Mouse (Mus musculus): ENCODE data around the gene Hoxa7. TPM values are rescaled to one million over a fixed set of nuclear protein-coding genes. Genes with fewer than 3 reads are reported as not detected.

Hoxa7 gene
- polyA plus RNA-seq, 2 experiments from 2014 or later = not detected

- no peak for ATAC-seq
Measured at GRCm38 (mm10) chr6:52237346-52238154, 15.9 kb upstream of the Hoxa7 start.

GRCm38 (mm10) chr6:52236806-52237205 is 15.2 kb upstream of the Hoxa7 start:
- ATAC-seq = no peak

GRCm38 (mm10) chr6:52235866-52236265 is 14.2 kb upstream of the Hoxa7 start:
- ATAC-seq = no peak

- ATAC-seq = no peak
Measured at GRCm38 (mm10) chr6:52235267-52235666, 13.6 kb upstream of the Hoxa7 start.

- ATAC-seq = no peak
Measured at GRCm38 (mm10) chr6:52234428-52235140, 12.9 kb upstream of the Hoxa7 start.

- ATAC-seq = no peak
Measured at GRCm38 (mm10) chr6:52233546-52234427, 12.1 kb upstream of the Hoxa7 start.

- no peak for ATAC-seq
Measured at GRCm38 (mm10) chr6:52232984-52233545, 11.4 kb upstream of the Hoxa7 start.

- ATAC-seq = no peak
Measured at GRCm38 (mm10) chr6:52232568-52232965, 10.9 kb upstream of the Hoxa7 start.

GRCm38 (mm10) chr6:52231885-52232567 is 10.4 kb upstream of the Hoxa7 start:
- no peak for ATAC-seq

- ATAC-seq = no peak
Measured at GRCm38 (mm10) chr6:52230516-52231165, 9.0 kb upstream of the Hoxa7 start, which contains the start of gene Hoxa9. Gene Hoxa9, minus strand, starts transcription at chr6:52231089.

GRCm38 (mm10) chr6:52229558-52230416 is 8.1 kb upstream of the Hoxa7 start:
- peak; percentile 40 for ATAC-seq

GRCm38 (mm10) chr6:52228475-52229465 is 7.1 kb upstream of the Hoxa7 start:
- no peak for ATAC-seq

GRCm38 (mm10) chr6:52227470-52228222 is 6.0 kb upstream of the Hoxa7 start:
- no peak for ATAC-seq

- no peak for ATAC-seq
Measured at GRCm38 (mm10) chr6:52226569-52227257, 5.1 kb upstream of the Hoxa7 start.

- ATAC-seq = no peak
Measured at GRCm38 (mm10) chr6:52225612-52226568, 4.2 kb upstream of the Hoxa7 start.

- no peak for ATAC-seq
Measured at GRCm38 (mm10) chr6:52224895-52225611, 3.4 kb upstream of the Hoxa7 start.

Data from activated CD4-positive, CD25-positive, alpha-beta regulatory T cell, adult 4 months (primary cell).